Mouse (Mus musculus) intestine, embryonic 15.5 days (tissue): ENCODE measurements around the gene Igfals. TPM values are rescaled to one million over a fixed set of nuclear protein-coding genes. Genes with fewer than 3 reads are reported as not detected.
A peak's percentile ranks its signal among the peaks of the same experiment; 100 is the strongest.

ENCODE experiments used
- ATAC-seq: fragments of 200-750 bp; cut with Nextera tagmentation; 2 replicates; pipeline ENCODE4 v1.8.0; 2017; ENCODE audit warnings: moderate TSS enrichment, moderate library complexity
- H3K27ac ChIP-seq: fragments of 300-500 bp; sonication (generic); 2 replicates; pipeline ENCODE4 v1.5.1; 2015; ENCODE audit warnings: mild to moderate bottlenecking, inconsistent platforms
- H3K27me3 ChIP-seq: fragments of 300-500 bp; sonication (generic); replicated peaks from 2 replicates; pipeline ENCODE4 v1.6.1; 2015; ENCODE audit warnings: inconsistent platforms
- H3K36me3 ChIP-seq: fragments of 300-500 bp; sonication (generic); 2 replicates; pipeline ENCODE4 v1.6.1; 2015; ENCODE audit warnings: inconsistent platforms
- H3K4me1 ChIP-seq: fragments of 300-500 bp; sonication (generic); replicated peaks from 2 replicates; pipeline ENCODE4 v1.6.1; 2015; ENCODE audit warnings: inconsistent platforms
- H3K4me2 ChIP-seq: fragments of 300-500 bp; sonication (generic); replicated peaks from 2 replicates; pipeline ENCODE4 v1.6.1; 2015; ENCODE audit warnings: mild to moderate bottlenecking, inconsistent platforms
- H3K4me3 ChIP-seq: fragments of 300-500 bp; sonication (generic); replicated peaks from 2 replicates; pipeline ENCODE4 v1.5.1; 2015; ENCODE audit warnings: inconsistent platforms
- H3K9ac ChIP-seq: fragments of 300-500 bp; sonication (generic); 2 replicates; pipeline ENCODE4 v1.6.1; 2015; ENCODE audit warnings: inconsistent platforms
- H3K9me3 ChIP-seq: fragments of 300-500 bp; sonication (generic); 2 replicates; pipeline ENCODE4 v1.6.1; 2016; ENCODE audit warnings: inconsistent platforms
- WGBS: fragments of 180-500 bp; shearing (Covaris S2); methylation state at CpG from one replicate; pipeline ENCODE4 v1.1.7; 2015; 5-methylcytosine and 5-hydroxymethylcytosine counted together
- polyA plus RNA-seq: library from polyadenylated mRNA; unstranded; fragments of >200 nt; fragmentation: Nextera tagmentation; extraction: Ambion mirVana; gene quantifications from 2 replicates; pipeline ENCODE4 v1.2.1, GENCODE M21; 2015

The Igfals gene
- polyA plus RNA-seq, result 3.4 and 4.4 TPM in 2 replicates

GRCm38 (mm10) chr17:24865776-24866175 is at the start of gene Igfals:
TSS of gene Igfals (plus strand) at chr17:24865997.
- H3K36me3 ChIP-seq, result peaks cover 9% of the 10 kb centered on the region; the same call in 1 of the 2 replicates
- H3K4me1 ChIP-seq, result no peaks in the 10 kb centered on the region
- H3K4me2 ChIP-seq, result no peak within 1 kb of the TSS
- H3K4me3 ChIP-seq, result no peak within 1 kb of the TSS
- H3K9me3 ChIP-seq, result no peaks in the 10 kb centered on the region
- ATAC-seq, result no peak
- WGBS, result 85% methylated on average over 8 of the region's 8 CpGs
- no peak within 1 kb of the TSS for H3K9ac ChIP-seq
- no peak within 1 kb of the TSS for H3K27ac ChIP-seq
- no peaks in the 10 kb centered on the region for H3K27me3 ChIP-seq

- ATAC-seq, result no peak
- no peaks in the 10 kb centered on the region for H3K9me3 ChIP-seq
- no peak overlapping the region for H3K27ac ChIP-seq
- no peak overlapping the region for H3K9ac ChIP-seq
- no peaks in the 10 kb centered on the region for H3K36me3 ChIP-seq
- H3K4me2 ChIP-seq, result no peak overlapping the region
- 36% methylated on average over 1 of the region's 1 CpGs for WGBS
- H3K4me3 ChIP-seq, result no peak overlapping the region
- no peaks in the 10 kb centered on the region for H3K27me3 ChIP-seq
- H3K4me1 ChIP-seq, result no peaks in the 10 kb centered on the region
These were observed 48.3 kb upstream of the Igfals start for GRCm38 (mm10) chr17:24817503-24817902.

- no peak overlapping the region for H3K27ac ChIP-seq
- no peaks in the 10 kb centered on the region for H3K9me3 ChIP-seq
- H3K27me3 ChIP-seq, result no peaks in the 10 kb centered on the region
- H3K36me3 ChIP-seq, result no peaks in the 10 kb centered on the region
- no peaks in the 10 kb centered on the region for H3K4me1 ChIP-seq
- ATAC-seq, result no peak
- no peak overlapping the region for H3K4me3 ChIP-seq
- H3K9ac ChIP-seq, result no peak overlapping the region
- no peak overlapping the region for H3K4me2 ChIP-seq
- WGBS, result 42% methylated on average over 6 of the region's 6 CpGs
These were observed 47.6 kb upstream of the Igfals start for GRCm38 (mm10) chr17:24818172-24818571.

GRCm38 (mm10) chr17:24819469-24819868 is 46.3 kb upstream of the Igfals start:
- H3K4me1 ChIP-seq, result no peaks in the 10 kb centered on the region
- 44% methylated on average over 2 of the region's 2 CpGs for WGBS
- no peak overlapping the region for H3K4me2 ChIP-seq
- H3K4me3 ChIP-seq, result no peak overlapping the region
- no peaks in the 10 kb centered on the region for H3K36me3 ChIP-seq
- no peak overlapping the region for H3K27ac ChIP-seq
- H3K27me3 ChIP-seq, result no peaks in the 10 kb centered on the region
- no peak for ATAC-seq
- H3K9ac ChIP-seq, result no peak overlapping the region
- H3K9me3 ChIP-seq, result no peaks in the 10 kb centered on the region

GRCm38 (mm10) chr17:24821351-24822280 is 44.2 kb upstream of the Igfals start:
- 53% methylated on average over 3 of the region's 3 CpGs for WGBS
- ATAC-seq, result no peak
- H3K4me2 ChIP-seq, result no peak overlapping the region

GRCm38 (mm10) chr17:24839842-24840241 is 26.0 kb upstream of the Igfals start, which contains the start of gene Hagh:
TSS of gene Hagh (plus strand) at chr17:24840143.
- no peak for ATAC-seq
- WGBS, result 58% methylated on average over 8 of the region's 8 CpGs
- no peak within 1 kb of the TSS for H3K4me3 ChIP-seq
- H3K4me1 ChIP-seq, result no peaks in the 10 kb centered on the region
- H3K4me2 ChIP-seq, result no peak within 1 kb of the TSS
- H3K36me3 ChIP-seq, result no peaks in the 10 kb centered on the region
- no peak within 1 kb of the TSS for H3K9ac ChIP-seq
- H3K27ac ChIP-seq, result no peak within 1 kb of the TSS
- H3K9me3 ChIP-seq, result no peaks in the 10 kb centered on the region
- 0 out of 2 replicates have a peak, but pooled peaks cover 3% of the 10 kb centered on the region for H3K27me3 ChIP-seq

More at GRCm38 (mm10) chr17:24821351-24822280, 44.2 kb upstream of the Igfals start:
- H3K36me3 ChIP-seq, result no peaks in the 10 kb centered on the region
- no peaks in the 10 kb centered on the region for H3K9me3 ChIP-seq
- H3K9ac ChIP-seq, result no peak overlapping the region
- H3K27ac ChIP-seq, result no peak overlapping the region
- H3K4me1 ChIP-seq, result no peaks in the 10 kb centered on the region
- no peak overlapping the region for H3K4me3 ChIP-seq
- no peaks in the 10 kb centered on the region for H3K27me3 ChIP-seq

- Histone ChIP-seq H3K4me3 (no peak overlapping the region), H3K9me3 (no peaks in the 10 kb centered on the region), H3K36me3 (no peaks in the 10 kb centered on the region), H3K27ac (no peak overlapping the region), H3K4me1 (no peaks in the 10 kb centered on the region; the same call in 1 of the 2 replicates), H3K27me3 (0 out of 2 replicates have a peak, but pooled peaks cover 3% of the 10 kb centered on the region), H3K4me2 (no peak overlapping the region), H3K9ac (no peak overlapping the region)
- 45% methylated on average over 5 of the region's 5 CpGs for WGBS
- no peak for ATAC-seq
These were observed 25.5 kb upstream of the Igfals start for GRCm38 (mm10) chr17:24840341-24840740.

- 0 out of 2 replicates have a peak, but pooled peaks have one; percentile 32 for ATAC-seq
- 46% methylated on average over 4 of the region's 4 CpGs for WGBS
- no peak overlapping the region for H3K4me2 ChIP-seq
- no peaks in the 10 kb centered on the region for H3K9me3 ChIP-seq
- no peak overlapping the region for H3K4me3 ChIP-seq
- no peak overlapping the region for H3K9ac ChIP-seq
- H3K4me1 ChIP-seq, result no peaks in the 10 kb centered on the region; the same call in 1 of the 2 replicates
- H3K27ac ChIP-seq, result no peak overlapping the region
- H3K36me3 ChIP-seq, result no peaks in the 10 kb centered on the region
- H3K27me3 ChIP-seq, result 0 out of 2 replicates have a peak, but pooled peaks cover 3% of the 10 kb centered on the region
These were observed 24.7 kb upstream of the Igfals start for GRCm38 (mm10) chr17:24841133-24841532.

- WGBS, result 51% methylated on average over 2 of the region's 2 CpGs
- ATAC-seq, result no peak
- no peaks in the 10 kb centered on the region; the same call in 1 of the 2 replicates for H3K4me1 ChIP-seq
- no peak overlapping the region for H3K27ac ChIP-seq
- H3K4me2 ChIP-seq, result no peak overlapping the region
- no peak overlapping the region for H3K9ac ChIP-seq
- H3K4me3 ChIP-seq, result no peak overlapping the region
- H3K36me3 ChIP-seq, result no peaks in the 10 kb centered on the region
- no peaks in the 10 kb centered on the region for H3K9me3 ChIP-seq
- 0 out of 2 replicates have a peak, but pooled peaks cover 3% of the 10 kb centered on the region for H3K27me3 ChIP-seq
These were observed 23.2 kb upstream of the Igfals start for GRCm38 (mm10) chr17:24842631-24843030.

GRCm38 (mm10) chr17:24844525-24844924 is 21.3 kb upstream of the Igfals start:
- 35% methylated on average over 9 of the region's 9 CpGs for WGBS
- Histone ChIP-seq H3K4me1 (peaks cover 5% of the 10 kb centered on the region), H3K4me3 (no peak overlapping the region), H3K9ac (no peak overlapping the region), H3K4me2 (peak overlapping the region; percentile 1; the same call in 1 of the 2 replicates), H3K36me3 (no peaks in the 10 kb centered on the region), H3K27ac (peak overlapping the region; percentile 78), H3K9me3 (no peaks in the 10 kb centered on the region), H3K27me3 (0 out of 2 replicates have a peak, but pooled peaks cover 3% of the 10 kb centered on the region)
- ATAC-seq, result peak; percentile 80

- WGBS, result 89% methylated on average over 1 of the region's 1 CpGs
- Histone ChIP-seq H3K27ac (no peak overlapping the region), H3K27me3 (no peaks in the 10 kb centered on the region), H3K4me2 (no peak overlapping the region), H3K4me3 (no peak overlapping the region), H3K9ac (no peak overlapping the region), H3K9me3 (no peaks in the 10 kb centered on the region), H3K4me1 (peaks cover 12% of the 10 kb centered on the region), H3K36me3 (no peaks in the 10 kb centered on the region)
- no peak for ATAC-seq
These were observed 18.4 kb upstream of the Igfals start for GRCm38 (mm10) chr17:24847386-24847785.

GRCm38 (mm10) chr17:24848600-24849031 is 17.2 kb upstream of the Igfals start:
- Histone ChIP-seq H3K4me3 (peak overlapping the region; percentile 90), H3K36me3 (peaks cover 5% of the 10 kb centered on the region; the same call in 1 of the 2 replicates), H3K4me1 (peaks cover 12% of the 10 kb centered on the region), H3K27me3 (no peaks in the 10 kb centered on the region), H3K9me3 (no peaks in the 10 kb centered on the region), H3K9ac (no peak overlapping the region), H3K27ac (peak overlapping the region; percentile 51), H3K4me2 (peak overlapping the region; percentile 86)
- no peak; the same call in 1 of the 2 replicates for ATAC-seq
